ENCODE assay signal across 8 mouse cellular contexts in genomic region chr8:92460129-92460953, GRCm38 (mm10).
DNase-seq lines count a peak whose midpoint lies in the region; ATAC-seq and TF ChIP-seq lines count a peak whose summit lies in the region.

No protein-coding gene starts in this region.

- no peaks in the 10 kb centered on the region for H3K79me2 ChIP-seq in heart, adult 2 months (replicated peaks; ENCODE audit: control insufficient read depth, insufficient read depth, low read length)

- H3K27ac ChIP-seq in heart, adult 2 months = no peak overlapping the region
- peak overlapping the region; percentile 28; the same call in 1 of the 2 replicates for H3K27ac ChIP-seq in limb, embryonic 13.5 days
- no peak overlapping the region for H3K27ac ChIP-seq in neural tube, embryonic 12.5 days

- peak overlapping the region; percentile 97 for H3K4me2 ChIP-seq in limb, embryonic 13.5 days (replicated peaks)
- H3K4me2 ChIP-seq in neural tube, embryonic 12.5 days (replicated peaks) = peak overlapping the region; percentile 76

- TF ChIP-seq EP300 in heart, adult 2 months (IDR thresholded peaks at IDR 0.05; ENCODE audit: insufficient read depth, low read depth, low read length) = no peak

- no peaks in the 10 kb centered on the region; the same call in 1 of the 2 replicates for H3K27me3 ChIP-seq in heart, adult 2 months (ENCODE audit: control insufficient read depth, insufficient read depth, low read length)
- peaks cover 68% of the 10 kb centered on the region for H3K27me3 ChIP-seq in limb, embryonic 13.5 days
- H3K27me3 ChIP-seq in neural tube, embryonic 12.5 days (replicated peaks) = peaks cover 34% of the 10 kb centered on the region

- ATAC-seq in limb, embryonic 13.5 days (ENCODE audit: low FRiP score, low read depth) = peak; percentile 77
- ATAC-seq in neural tube, embryonic 12.5 days (ENCODE audit: low FRiP score, low read depth) = peak; percentile 79

- H3K36me3 ChIP-seq in heart, adult 2 months (ENCODE audit: control insufficient read depth, insufficient read depth, low read length) = no peaks in the 10 kb centered on the region
- no peaks in the 10 kb centered on the region for H3K36me3 ChIP-seq in limb, embryonic 13.5 days
- H3K36me3 ChIP-seq in neural tube, embryonic 12.5 days = no peaks in the 10 kb centered on the region

- intact Hi-C loops in heart, adult 2 months (cut with DNase I) = no loop called here
- intact Hi-C loops in heart, postnatal 14 days (cut with DNase I) = no loop called here

- DNase-seq in heart, adult 2 months = no peak
- no peak for DNase-seq in heart, postnatal 14 days
- DNase-seq in brain, adult 2 months (ENCODE audit: low read depth, low spot score) = peak; percentile 50
- DNase-seq in frontal cortex, postnatal 36 days (ENCODE audit: low spot score in 2 of 2) = peak; percentile 14 to 29
- DNase-seq in ovary, postnatal 14 days (ENCODE audit: low spot score) = no peak
- DNase-seq in gastrocnemius, postnatal 10 days = no peak

- TF ChIP-seq POLR2A in heart, adult 2 months (IDR thresholded peaks at IDR 0.05; ENCODE audit: insufficient read depth, low read depth, low read length) = no peak

- H3K9me3 ChIP-seq in limb, embryonic 13.5 days = no peaks in the 10 kb centered on the region
- H3K9me3 ChIP-seq in neural tube, embryonic 12.5 days = peaks cover 5% of the 10 kb centered on the region

- H3K4me1 ChIP-seq in heart, adult 2 months (ENCODE audit: control insufficient read depth, insufficient read depth, low read length) = no peaks in the 10 kb centered on the region
- peaks cover 4% of the 10 kb centered on the region; the same call in 1 of the 2 replicates for H3K4me1 ChIP-seq in limb, embryonic 13.5 days
- H3K4me1 ChIP-seq in neural tube, embryonic 12.5 days = peaks cover 10% of the 10 kb centered on the region

- TF ChIP-seq CTCF in heart, adult 2 months (IDR thresholded peaks at IDR 0.05) = no peak

- 1% methylated on average over 93 of the region's 93 CpGs for WGBS in heart, adult 2 months
- under 1% methylated on average over 93 of the region's 93 CpGs for WGBS in limb, embryonic 13.5 days
- WGBS in neural tube, embryonic 12.5 days = under 1% methylated on average over 93 of the region's 93 CpGs

- H3K9ac ChIP-seq in heart, adult 2 months (ENCODE audit: low read depth, low read length) = no peak overlapping the region
- H3K9ac ChIP-seq in limb, embryonic 13.5 days = peak overlapping the region; percentile 68
- peak overlapping the region; percentile 65 for H3K9ac ChIP-seq in neural tube, embryonic 12.5 days

- H3K4me3 ChIP-seq in heart, adult 2 months = peak overlapping the region; percentile 23; the same call in 1 of the 2 replicates
- H3K4me3 ChIP-seq in limb, embryonic 13.5 days = peak overlapping the region; percentile 54
- peak overlapping the region; percentile 46 for H3K4me3 ChIP-seq in neural tube, embryonic 12.5 days

Comparison
In these comparisons a context has a peak if more than half of its experiments do, and no peak if none do; other contexts are left out.
1. DNase-seq: peak in brain, adult 2 months (single experiment) and frontal cortex, postnatal 36 days (2 of 2); none in heart, adult 2 months (0 of 2), heart, postnatal 14 days (0 of 2), ovary, postnatal 14 days (single experiment) and gastrocnemius, postnatal 10 days (single experiment).
2. Peak in every context shown above with its lines, with median percentiles within 50 percentile points of each other: H3K4me3 ChIP-seq.